Mouse (Mus musculus) brain, embryonic 18.5 days (tissue): ENCODE measurements around the gene 0610030E20Rik.

Source experiments
- DNase-seq: peaks from one replicate; pipeline ENCODE4 v3.0.0-alpha.2; 2012; ENCODE audit warnings: low read depth, low spot score

The 0610030E20Rik gene

DNA sequence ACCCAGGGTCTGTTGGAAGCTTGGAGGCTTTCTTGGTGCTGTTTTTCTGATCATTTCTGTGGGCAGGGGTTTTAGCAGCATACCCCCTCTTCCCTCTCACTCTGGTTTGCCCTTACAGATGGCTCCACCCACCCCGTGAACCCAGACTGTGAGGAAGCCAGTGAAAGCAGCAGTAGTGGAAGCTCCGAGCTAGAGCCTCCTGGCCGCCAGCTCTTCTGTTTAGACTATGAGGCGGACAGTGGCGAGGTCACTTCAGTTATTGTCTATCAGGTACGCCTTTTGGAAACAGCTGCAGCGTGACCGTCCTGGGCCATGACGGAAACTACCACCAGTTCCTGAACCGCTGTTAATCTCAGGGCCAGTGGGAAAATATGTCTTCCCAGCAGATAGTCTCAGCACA lies 1.3 kb downstream of the 0610030E20Rik start:
- no peak for DNase-seq

- no peak for DNase-seq
Observed at GRCm38 (mm10) chr6:72350214-72350613, 3.1 kb downstream of the 0610030E20Rik start.

DNA sequence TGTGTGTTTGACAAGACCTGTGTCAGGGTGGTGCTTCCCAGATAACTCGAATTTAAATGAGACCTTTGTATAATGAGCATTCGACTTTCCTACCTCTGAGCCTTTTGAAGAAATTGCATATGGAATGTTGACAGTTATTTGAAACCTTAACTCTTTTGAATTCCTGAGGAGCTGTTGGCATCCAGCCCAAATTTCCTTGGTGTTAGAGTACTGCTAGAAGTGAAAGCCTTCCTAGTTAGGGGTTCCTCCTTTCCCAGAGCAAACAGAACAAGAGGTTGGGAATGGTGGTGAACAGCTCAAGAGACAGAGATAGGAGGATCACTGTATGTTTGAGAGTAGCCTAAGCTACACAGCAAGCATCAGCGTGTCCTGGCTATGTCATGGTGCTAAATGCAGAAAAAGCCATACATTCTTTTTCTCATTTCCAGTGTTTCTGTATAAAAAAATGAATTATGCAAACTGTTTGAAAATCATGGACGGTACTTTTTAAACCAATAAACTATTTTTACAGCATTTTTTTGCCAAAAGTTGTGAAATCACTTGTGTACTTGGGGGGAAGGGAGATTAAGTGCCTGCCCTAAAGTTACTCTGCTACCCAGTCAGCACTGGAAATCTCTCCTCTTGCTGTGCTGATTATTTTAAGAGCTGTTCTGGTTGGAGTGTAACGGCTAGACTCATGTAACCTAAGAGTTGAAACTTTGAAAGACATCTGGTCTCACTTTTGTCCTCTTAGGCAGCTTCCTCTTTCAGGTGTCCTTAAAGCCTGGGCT lies 5.7 kb downstream of the 0610030E20Rik start:
- no peak for DNase-seq

GRCm38 (mm10) chr6:72354025-72354424 lies 6.9 kb downstream of the 0610030E20Rik start:
- no peak for DNase-seq

DNA sequence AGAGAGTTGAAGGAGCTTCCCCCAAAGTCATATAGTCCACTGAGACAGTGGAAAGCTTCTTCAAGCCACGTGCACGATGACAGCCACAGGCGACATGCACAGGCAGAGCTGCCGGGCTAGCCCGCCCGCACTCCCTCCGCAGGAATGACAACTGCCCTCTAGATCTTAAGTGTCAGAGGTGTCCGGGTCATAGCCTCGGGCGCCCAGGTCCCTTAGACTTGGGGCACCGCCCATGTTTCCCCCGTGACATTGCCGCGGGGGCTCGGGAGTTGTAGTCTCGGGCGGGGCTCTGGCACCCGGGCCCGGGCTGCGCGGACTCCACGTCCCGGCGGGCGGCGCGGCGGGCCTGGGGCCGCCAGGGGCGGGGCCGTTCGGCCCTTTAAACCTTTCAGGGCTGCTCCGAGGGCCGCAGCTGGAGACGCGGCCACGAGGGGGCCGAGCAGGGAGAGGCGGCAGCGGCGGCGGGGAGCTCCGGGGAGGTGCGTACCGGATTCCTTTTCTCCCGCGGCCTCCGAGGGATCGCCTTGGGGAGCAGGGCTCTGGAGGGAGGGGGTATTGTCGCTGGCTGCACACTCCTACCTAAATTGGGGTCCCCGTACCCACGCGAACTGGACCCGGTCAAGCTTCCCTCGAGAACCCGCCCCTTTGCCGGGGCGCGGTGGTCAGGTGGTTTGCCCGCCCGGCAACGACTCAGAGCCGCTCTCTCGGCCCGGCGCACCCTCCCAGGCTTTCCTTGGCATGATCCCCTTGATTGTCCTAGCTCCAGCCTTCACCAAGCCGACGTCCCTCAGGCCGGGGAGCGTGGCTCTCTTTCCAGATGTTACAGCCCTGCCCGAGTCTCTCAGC lies 8.2 kb downstream of the 0610030E20Rik start, which contains the start of gene Tmem150a:
Gene Tmem150a (plus strand): TSS at position 382 of the 846 bp plus-strand sequence.
- no peak for DNase-seq

- no peak for DNase-seq
Observed at GRCm38 (mm10) chr6:72356001-72356532, 8.9 kb downstream of the 0610030E20Rik start.

DNA sequence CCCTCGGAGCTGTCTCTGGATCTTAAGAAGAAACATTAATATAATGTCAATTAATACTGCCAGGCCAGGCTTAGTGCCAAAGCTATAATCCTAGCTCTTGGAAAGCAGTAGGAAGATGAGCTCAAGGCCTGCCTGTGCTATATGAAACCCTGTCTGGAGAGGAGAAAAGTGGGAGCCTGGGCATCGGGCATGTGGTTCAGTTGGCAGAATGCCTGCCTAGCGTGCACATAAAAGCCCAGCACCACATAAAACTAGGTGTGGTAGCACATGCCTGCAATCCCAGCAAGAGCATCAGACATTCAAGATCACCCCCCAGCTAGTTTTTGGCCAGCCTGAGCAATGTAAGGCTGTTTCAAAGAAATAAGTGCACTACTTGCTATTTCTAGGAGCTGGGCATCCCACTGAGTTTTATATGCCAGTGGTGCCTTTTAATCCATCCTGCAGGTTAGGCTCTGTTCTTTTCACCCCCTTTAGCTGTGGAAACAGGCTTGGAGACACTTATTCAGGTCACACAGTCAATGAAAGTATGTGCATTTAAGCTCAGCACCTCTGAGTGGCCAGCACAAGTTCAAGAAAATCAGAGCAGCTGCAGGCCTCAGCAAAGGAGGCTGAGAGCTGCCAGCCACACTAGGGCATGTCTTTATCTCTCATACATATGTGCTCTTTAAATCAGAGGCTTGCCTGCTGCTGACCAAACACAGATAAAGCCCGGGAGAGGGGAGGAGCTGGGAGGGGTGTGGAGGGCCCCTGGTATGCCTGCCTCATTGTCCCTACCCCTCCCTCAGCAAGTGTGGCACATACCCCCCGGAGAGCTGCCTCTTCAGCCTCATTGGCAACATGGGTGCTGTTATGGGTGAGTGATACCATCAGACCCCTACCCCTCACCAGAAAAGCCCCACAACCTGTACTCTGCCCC lies 10.3 kb downstream of the 0610030E20Rik start:
- DNase-seq, result no peak

DNA sequence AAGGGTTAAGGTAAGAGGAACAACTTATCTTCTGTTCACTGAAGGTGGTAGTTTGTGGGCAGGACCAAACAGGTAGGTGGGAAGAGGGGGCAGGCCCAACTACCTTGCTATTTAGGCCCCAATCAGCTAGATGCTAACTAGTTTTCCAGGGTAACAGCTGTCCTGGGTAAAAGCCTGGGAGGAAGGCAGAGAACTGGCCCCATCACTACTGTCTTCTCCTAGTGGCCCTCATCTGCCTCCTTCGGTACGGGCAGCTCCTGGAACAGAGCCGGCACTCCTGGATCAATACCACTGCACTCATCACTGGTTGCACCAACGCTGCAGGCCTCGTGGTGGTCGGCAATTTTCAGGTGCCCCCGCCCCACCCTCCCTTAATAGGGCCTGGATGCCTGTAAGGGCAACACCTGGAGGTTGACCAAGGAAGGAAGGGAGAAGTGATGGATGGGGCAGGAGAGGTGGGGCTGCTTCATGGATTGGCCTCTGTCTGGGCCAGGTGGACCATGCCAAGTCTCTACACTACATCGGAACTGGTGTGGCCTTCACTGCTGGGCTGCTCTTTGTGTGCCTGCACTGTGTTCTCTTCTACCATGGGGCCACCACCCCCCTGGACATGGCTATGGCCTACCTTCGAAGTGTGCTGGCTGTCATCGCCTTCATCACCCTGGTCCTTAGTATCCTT lies 11.1 kb downstream of the 0610030E20Rik start:
- no peak for DNase-seq

DNA sequence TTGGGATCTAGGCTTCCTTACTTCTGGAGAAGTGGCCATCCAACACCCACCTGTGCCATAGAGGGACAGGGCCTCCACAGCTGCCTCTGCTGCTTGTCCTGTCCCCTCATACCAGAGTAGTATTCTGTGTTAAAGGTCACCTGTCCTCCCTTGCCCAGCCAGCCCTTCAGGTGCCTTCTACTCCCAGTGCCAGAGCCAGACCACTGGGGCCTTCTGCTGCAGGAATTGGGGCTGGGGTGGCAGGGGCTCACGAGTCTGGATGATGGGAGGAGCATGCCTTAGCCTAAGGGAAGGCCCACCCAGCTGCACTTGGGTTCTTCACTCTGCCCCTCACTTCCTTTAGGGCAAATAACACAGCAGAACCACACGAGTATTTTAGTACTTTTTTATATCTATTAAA lies 12.2 kb downstream of the 0610030E20Rik start:
- no peak for DNase-seq

DNA sequence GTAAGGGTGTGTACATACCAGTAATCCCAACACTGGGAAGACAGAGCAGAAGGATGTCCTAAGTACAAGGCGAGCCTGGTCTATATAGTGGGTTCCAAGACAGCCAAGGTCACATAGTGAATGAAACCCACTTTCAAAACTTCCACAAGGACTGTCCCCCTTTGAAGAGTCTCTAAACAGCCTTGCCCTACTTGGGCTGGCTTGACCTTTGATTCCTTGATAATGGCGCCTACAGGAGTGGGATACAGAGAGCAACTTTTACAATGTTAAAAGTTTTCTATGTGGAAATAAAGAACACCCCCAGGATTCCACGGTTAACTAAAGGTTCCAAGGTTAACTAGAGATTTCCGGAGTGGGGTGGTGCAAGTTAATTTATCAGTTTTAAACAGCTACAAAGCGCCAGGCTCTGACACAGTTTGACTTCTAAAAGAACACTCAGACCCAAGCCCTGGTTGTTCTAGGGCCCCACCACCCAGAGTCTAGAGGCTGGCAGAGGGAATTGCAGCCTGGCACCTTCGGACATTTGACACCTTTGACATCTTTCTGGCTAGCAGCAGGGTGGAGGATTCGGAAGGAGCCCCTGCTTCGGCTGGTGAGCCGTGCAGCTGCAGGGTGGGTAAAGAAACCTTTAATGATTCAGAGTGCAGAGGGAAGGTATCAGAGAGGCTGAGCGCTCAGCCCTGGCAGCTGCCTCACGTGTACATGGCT lies 12.9 kb downstream of the 0610030E20Rik start:
- no peak for DNase-seq

DNA sequence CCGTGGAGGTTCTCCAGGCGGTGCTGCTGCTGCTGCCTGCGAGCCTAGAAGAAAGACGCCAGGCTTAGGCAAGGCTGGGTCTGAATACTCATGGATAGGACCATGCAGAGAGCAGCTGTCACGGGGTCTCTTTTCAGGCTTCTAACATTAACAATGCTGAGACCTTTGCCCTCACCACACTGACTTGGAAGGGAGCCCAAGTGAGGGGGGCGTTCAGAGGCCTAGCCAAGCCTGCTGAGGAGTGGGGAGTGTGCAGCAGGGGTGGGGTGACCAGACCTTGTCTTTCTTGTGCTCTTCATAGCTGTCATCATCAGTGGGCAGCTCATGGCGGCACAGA lies 13.4 kb downstream of the 0610030E20Rik start:
- no peak for DNase-seq

- DNase-seq, result no peak
Observed at GRCm38 (mm10) chr6:72361121-72361551, 14.0 kb downstream of the 0610030E20Rik start.

DNA sequence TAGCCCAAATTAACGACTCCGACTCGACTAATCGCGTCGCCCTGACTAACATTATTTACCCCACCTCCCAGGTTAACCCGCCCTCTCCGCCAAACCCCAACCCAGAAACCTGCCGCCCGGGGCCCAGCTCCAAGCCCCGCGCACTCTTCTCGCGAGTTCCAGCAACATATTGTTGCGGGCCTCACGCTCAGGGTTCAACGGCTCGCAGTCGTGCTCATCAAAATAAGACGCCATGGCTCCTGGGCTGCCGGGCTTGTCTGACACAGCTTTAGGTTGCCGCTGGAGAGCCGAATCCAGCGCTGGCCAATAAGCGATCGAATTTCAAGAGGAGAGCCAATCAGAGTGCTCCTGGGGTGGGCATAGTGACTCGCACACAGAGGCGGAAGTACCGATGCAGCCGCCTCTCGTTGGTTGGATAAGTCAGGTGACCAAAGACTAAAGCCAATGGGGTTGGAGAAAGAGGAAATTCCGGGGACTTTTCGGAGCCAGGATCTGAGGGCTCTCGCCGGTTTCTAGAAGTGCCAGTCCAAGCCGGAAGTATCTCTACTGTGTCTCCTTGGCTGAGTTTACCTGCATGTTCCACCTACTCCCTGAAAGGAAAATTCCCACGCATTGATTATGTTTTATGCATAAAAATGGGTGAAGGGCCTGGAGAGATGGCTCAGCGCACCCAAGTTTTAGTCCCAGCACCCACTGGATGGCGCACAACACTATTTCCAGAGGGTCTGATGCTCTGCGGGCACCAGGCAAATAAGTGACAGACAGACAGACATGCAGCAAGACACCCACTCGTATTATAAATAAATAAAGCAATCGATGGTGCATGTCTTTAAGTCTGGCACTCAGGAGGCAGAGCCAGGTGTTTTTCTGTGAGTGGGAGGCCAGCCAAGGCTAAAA lies 15.3 kb downstream of the 0610030E20Rik start:
- DNase-seq, result peak; percentile 96

- no peak for DNase-seq
Observed at GRCm38 (mm10) chr6:72364009-72364408, 16.9 kb downstream of the 0610030E20Rik start.

- no peak for DNase-seq
Observed at GRCm38 (mm10) chr6:72364985-72365384, 17.9 kb downstream of the 0610030E20Rik start.

GRCm38 (mm10) chr6:72366304-72366703 lies 19.2 kb downstream of the 0610030E20Rik start:
- no peak for DNase-seq

DNA sequence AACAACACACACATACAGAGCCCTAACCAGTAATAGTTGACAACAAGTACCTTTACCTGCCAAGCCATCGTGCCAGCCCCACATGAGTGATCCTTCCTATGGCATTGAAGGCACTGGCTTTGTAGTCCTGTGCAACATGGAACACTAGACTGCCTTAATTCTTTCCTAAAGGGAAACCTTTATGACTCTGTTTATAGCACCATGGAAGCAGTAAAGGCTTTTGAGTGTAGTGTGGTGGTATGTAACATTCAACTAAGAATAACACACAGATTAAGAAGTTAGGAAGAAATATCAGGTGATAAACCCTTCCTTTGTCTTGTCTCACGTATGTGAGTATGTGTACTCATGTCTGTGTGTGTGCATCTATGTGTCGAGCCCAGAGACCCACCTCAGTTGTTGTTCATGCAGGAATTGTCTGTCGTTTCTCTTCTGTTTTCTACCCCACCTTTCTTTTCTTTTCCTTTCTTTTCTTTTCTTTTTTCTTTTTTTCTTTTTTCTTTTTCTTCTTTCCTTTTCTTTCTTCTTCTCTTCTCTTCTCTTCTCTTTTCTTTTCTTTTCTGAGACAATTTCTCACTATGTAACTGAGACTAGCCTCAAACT lies 19.8 kb downstream of the 0610030E20Rik start, which contains the start of gene Rnf181:
Gene Rnf181 (minus strand): TSS at position 113 of the 600 bp plus-strand sequence.
- no peak for DNase-seq

DNA sequence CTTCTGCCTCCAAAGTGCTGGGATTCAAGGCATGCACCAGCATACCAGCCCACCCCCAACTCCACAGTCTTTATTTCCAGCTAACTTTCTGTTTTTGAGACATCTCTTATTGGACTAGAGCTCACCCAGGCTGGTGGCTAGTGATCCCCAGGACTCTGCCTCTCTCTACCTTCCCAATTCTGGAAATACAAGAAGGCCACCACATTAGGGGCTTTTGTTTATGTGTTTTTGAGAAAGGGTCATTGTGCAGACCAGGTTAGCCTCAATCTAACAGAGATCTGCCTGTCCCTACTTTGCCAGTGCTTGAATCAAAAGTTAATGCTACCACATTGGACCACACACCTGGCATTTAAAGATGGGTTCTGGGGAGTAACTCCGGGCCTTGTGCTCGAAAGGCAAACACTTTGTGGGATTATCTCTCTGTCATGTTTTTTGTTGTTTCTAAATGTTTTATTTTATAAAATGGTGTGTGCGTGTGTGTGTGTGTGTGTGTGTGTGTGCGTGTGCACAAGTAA lies 20.4 kb downstream of the 0610030E20Rik start:
- no peak for DNase-seq
